Mouse (Mus musculus): ENCODE measurements around the gene S100a5. TPM values are rescaled to one million over a fixed set of nuclear protein-coding genes. Genes with fewer than 3 reads are reported as not detected.

The S100a5 gene
- polyA plus RNA-seq, 1 experiment from 2014 or later = not detected

GRCm38 (mm10) chr3:90614148-90614530, 5.8 kb downstream of the S100a5 start:
- H3K36me3 ChIP-seq (ENCODE audit: control insufficient read depth, insufficient read depth, low read length) = no peaks in the 10 kb centered on the region
- H3K4me3 ChIP-seq (ENCODE audit: low read depth, low read length) = no peak overlapping the region
- H3K4me2 ChIP-seq = no peak overlapping the region
- no peak overlapping the region for H3K9ac ChIP-seq (ENCODE audit: low read depth, low read length)
- WGBS = 76% methylated on average over 6 of the region's 6 CpGs
- no peak for DNase-seq (ENCODE audit: low spot score)
- H3K4me1 ChIP-seq (replicated peaks; ENCODE audit: control insufficient read depth, insufficient read depth, low read length) = 0 out of 2 replicates have a peak, but pooled peaks cover 3% of the 10 kb centered on the region
- no peak for ATAC-seq (replicated peaks; ENCODE audit: low FRiP score)
- no peaks in the 10 kb centered on the region for H3K27me3 ChIP-seq (replicated peaks; ENCODE audit: control insufficient read depth, insufficient read depth, low read length)
- no peaks in the 10 kb centered on the region for H3K9me3 ChIP-seq (ENCODE audit: control insufficient read depth, low read length)
- H3K27ac ChIP-seq (ENCODE audit: low read depth, low read length) = no peak overlapping the region

- Histone ChIP-seq H3K9me3 (ENCODE audit: control insufficient read depth, low read length) (no peaks in the 10 kb centered on the region), H3K27me3 (replicated peaks; ENCODE audit: control insufficient read depth, insufficient read depth, low read length) (no peaks in the 10 kb centered on the region), H3K36me3 (ENCODE audit: control insufficient read depth, insufficient read depth, low read length) (no peaks in the 10 kb centered on the region), H3K4me1 (replicated peaks; ENCODE audit: control insufficient read depth, insufficient read depth, low read length) (0 out of 2 replicates have a peak, but pooled peaks cover 3% of the 10 kb centered on the region), H3K27ac (ENCODE audit: low read depth, low read length) (no peak overlapping the region), H3K9ac (ENCODE audit: low read depth, low read length) (no peak overlapping the region), H3K4me3 (ENCODE audit: low read depth, low read length) (no peak overlapping the region), H3K4me2 (no peak overlapping the region)
- no peak for ATAC-seq (replicated peaks; ENCODE audit: low FRiP score)
- no peak for DNase-seq (ENCODE audit: low spot score)
- 76% methylated on average over 11 of the region's 11 CpGs for WGBS
Observed at GRCm38 (mm10) chr3:90614611-90615251, 6.4 kb downstream of the S100a5 start.

GRCm38 (mm10) chr3:90615415-90615814, 7.1 kb downstream of the S100a5 start:
- peak; percentile 53 for ATAC-seq (replicated peaks; ENCODE audit: low FRiP score)
- 0 out of 2 replicates have a peak, but pooled peaks cover 3% of the 10 kb centered on the region for H3K4me1 ChIP-seq (replicated peaks; ENCODE audit: control insufficient read depth, insufficient read depth, low read length)
- no peaks in the 10 kb centered on the region for H3K9me3 ChIP-seq (ENCODE audit: control insufficient read depth, low read length)
- no peaks in the 10 kb centered on the region for H3K27me3 ChIP-seq (replicated peaks; ENCODE audit: control insufficient read depth, insufficient read depth, low read length)
- peak; percentile 56 for DNase-seq (ENCODE audit: low spot score)
- H3K4me2 ChIP-seq = no peak overlapping the region
- no peak overlapping the region for H3K27ac ChIP-seq (ENCODE audit: low read depth, low read length)
- H3K4me3 ChIP-seq (ENCODE audit: low read depth, low read length) = no peak overlapping the region
- no peak overlapping the region for H3K9ac ChIP-seq (ENCODE audit: low read depth, low read length)
- H3K36me3 ChIP-seq (ENCODE audit: control insufficient read depth, insufficient read depth, low read length) = no peaks in the 10 kb centered on the region
- WGBS = 9% methylated on average over 7 of the region's 7 CpGs

GRCm38 (mm10) chr3:90615911-90616310, 7.6 kb downstream of the S100a5 start:
- no peak for DNase-seq (ENCODE audit: low spot score)
- no peaks in the 10 kb centered on the region for H3K27me3 ChIP-seq (replicated peaks; ENCODE audit: control insufficient read depth, insufficient read depth, low read length)
- 88% methylated on average over 1 of the region's 1 CpGs for WGBS

GRCm38 (mm10) chr3:90617586-90617985, 9.3 kb downstream of the S100a5 start:
- ATAC-seq (replicated peaks; ENCODE audit: low FRiP score) (no peak), DNase-seq (ENCODE audit: low spot score) (no peak)
- Histone ChIP-seq H3K4me1 (replicated peaks; ENCODE audit: control insufficient read depth, insufficient read depth, low read length) (0 out of 2 replicates have a peak, but pooled peaks cover 3% of the 10 kb centered on the region), H3K4me2 (no peak overlapping the region), H3K36me3 (ENCODE audit: control insufficient read depth, insufficient read depth, low read length) (no peaks in the 10 kb centered on the region), H3K9me3 (ENCODE audit: control insufficient read depth, low read length) (no peaks in the 10 kb centered on the region), H3K27me3 (replicated peaks; ENCODE audit: control insufficient read depth, insufficient read depth, low read length) (no peaks in the 10 kb centered on the region), H3K27ac (ENCODE audit: low read depth, low read length) (no peak overlapping the region), H3K4me3 (ENCODE audit: low read depth, low read length) (no peak overlapping the region), H3K9ac (ENCODE audit: low read depth, low read length) (no peak overlapping the region)
- 12% methylated on average over 1 of the region's 1 CpGs for WGBS

More at GRCm38 (mm10) chr3:90615911-90616310, 7.6 kb downstream of the S100a5 start:
- ATAC-seq (replicated peaks; ENCODE audit: low FRiP score) = no peak
- H3K36me3 ChIP-seq (ENCODE audit: control insufficient read depth, insufficient read depth, low read length) = no peaks in the 10 kb centered on the region
- no peak overlapping the region for H3K4me2 ChIP-seq
- no peak overlapping the region for H3K9ac ChIP-seq (ENCODE audit: low read depth, low read length)
- no peak overlapping the region for H3K27ac ChIP-seq (ENCODE audit: low read depth, low read length)
- H3K4me3 ChIP-seq (ENCODE audit: low read depth, low read length) = no peak overlapping the region
- H3K9me3 ChIP-seq (ENCODE audit: control insufficient read depth, low read length) = no peaks in the 10 kb centered on the region
- 0 out of 2 replicates have a peak, but pooled peaks cover 3% of the 10 kb centered on the region for H3K4me1 ChIP-seq (replicated peaks; ENCODE audit: control insufficient read depth, insufficient read depth, low read length)

- H3K36me3 ChIP-seq (ENCODE audit: control insufficient read depth, insufficient read depth, low read length) = no peaks in the 10 kb centered on the region
- H3K27ac ChIP-seq (ENCODE audit: low read depth, low read length) = no peak overlapping the region
- H3K27me3 ChIP-seq (replicated peaks; ENCODE audit: control insufficient read depth, insufficient read depth, low read length) = no peaks in the 10 kb centered on the region
- DNase-seq (ENCODE audit: low spot score) (no peak), ATAC-seq (replicated peaks; ENCODE audit: low FRiP score) (no peak)
- WGBS = 43% methylated on average over 7 of the region's 7 CpGs
- H3K4me3 ChIP-seq (ENCODE audit: low read depth, low read length) = no peak overlapping the region
- no peak overlapping the region for H3K4me2 ChIP-seq
- no peak overlapping the region for H3K9ac ChIP-seq (ENCODE audit: low read depth, low read length)
- H3K4me1 ChIP-seq (replicated peaks; ENCODE audit: control insufficient read depth, insufficient read depth, low read length) = no peaks in the 10 kb centered on the region
- H3K9me3 ChIP-seq (ENCODE audit: control insufficient read depth, low read length) = no peaks in the 10 kb centered on the region
Observed at GRCm38 (mm10) chr3:90621552-90621951, 13.2 kb downstream of the S100a5 start.

GRCm38 (mm10) chr3:90623435-90624071, 15.2 kb downstream of the S100a5 start:
- DNase-seq (ENCODE audit: low spot score) (no peak), ATAC-seq (replicated peaks; ENCODE audit: low FRiP score) (no peak)
- H3K27me3 ChIP-seq (replicated peaks; ENCODE audit: control insufficient read depth, insufficient read depth, low read length) = no peaks in the 10 kb centered on the region
- WGBS = 48% methylated on average over 2 of the region's 2 CpGs
- no peaks in the 10 kb centered on the region for H3K36me3 ChIP-seq (ENCODE audit: control insufficient read depth, insufficient read depth, low read length)
- no peaks in the 10 kb centered on the region for H3K9me3 ChIP-seq (ENCODE audit: control insufficient read depth, low read length)
- H3K4me1 ChIP-seq (replicated peaks; ENCODE audit: control insufficient read depth, insufficient read depth, low read length) = no peaks in the 10 kb centered on the region
- no peak overlapping the region for H3K9ac ChIP-seq (ENCODE audit: low read depth, low read length)
- no peak overlapping the region for H3K4me2 ChIP-seq
- H3K27ac ChIP-seq (ENCODE audit: low read depth, low read length) = no peak overlapping the region
- H3K4me3 ChIP-seq (ENCODE audit: low read depth, low read length) = no peak overlapping the region

- Histone ChIP-seq H3K36me3 (ENCODE audit: control insufficient read depth, insufficient read depth, low read length) (no peaks in the 10 kb centered on the region), H3K4me1 (replicated peaks; ENCODE audit: control insufficient read depth, insufficient read depth, low read length) (no peaks in the 10 kb centered on the region), H3K9me3 (ENCODE audit: control insufficient read depth, low read length) (no peaks in the 10 kb centered on the region), H3K27me3 (replicated peaks; ENCODE audit: control insufficient read depth, insufficient read depth, low read length) (no peaks in the 10 kb centered on the region), H3K9ac (ENCODE audit: low read depth, low read length) (no peak overlapping the region), H3K4me3 (ENCODE audit: low read depth, low read length) (no peak overlapping the region), H3K27ac (ENCODE audit: low read depth, low read length) (no peak overlapping the region), H3K4me2 (no peak overlapping the region)
- DNase-seq (ENCODE audit: low spot score) (no peak), ATAC-seq (replicated peaks; ENCODE audit: low FRiP score) (no peak)
- 73% methylated on average over 5 of the region's 5 CpGs for WGBS
Observed at GRCm38 (mm10) chr3:90625496-90625895, 17.2 kb downstream of the S100a5 start.

Measured in liver, embryonic 11.5 days (tissue).